Mouse (Mus musculus): ENCODE measurements around the gene Dph5.
"Not testable (repeated sequence)": the region's sequence is repeated elsewhere in the genome, so short reads cannot be mapped to it uniquely, and the experiment has no call there.

The Dph5 gene

DNA sequence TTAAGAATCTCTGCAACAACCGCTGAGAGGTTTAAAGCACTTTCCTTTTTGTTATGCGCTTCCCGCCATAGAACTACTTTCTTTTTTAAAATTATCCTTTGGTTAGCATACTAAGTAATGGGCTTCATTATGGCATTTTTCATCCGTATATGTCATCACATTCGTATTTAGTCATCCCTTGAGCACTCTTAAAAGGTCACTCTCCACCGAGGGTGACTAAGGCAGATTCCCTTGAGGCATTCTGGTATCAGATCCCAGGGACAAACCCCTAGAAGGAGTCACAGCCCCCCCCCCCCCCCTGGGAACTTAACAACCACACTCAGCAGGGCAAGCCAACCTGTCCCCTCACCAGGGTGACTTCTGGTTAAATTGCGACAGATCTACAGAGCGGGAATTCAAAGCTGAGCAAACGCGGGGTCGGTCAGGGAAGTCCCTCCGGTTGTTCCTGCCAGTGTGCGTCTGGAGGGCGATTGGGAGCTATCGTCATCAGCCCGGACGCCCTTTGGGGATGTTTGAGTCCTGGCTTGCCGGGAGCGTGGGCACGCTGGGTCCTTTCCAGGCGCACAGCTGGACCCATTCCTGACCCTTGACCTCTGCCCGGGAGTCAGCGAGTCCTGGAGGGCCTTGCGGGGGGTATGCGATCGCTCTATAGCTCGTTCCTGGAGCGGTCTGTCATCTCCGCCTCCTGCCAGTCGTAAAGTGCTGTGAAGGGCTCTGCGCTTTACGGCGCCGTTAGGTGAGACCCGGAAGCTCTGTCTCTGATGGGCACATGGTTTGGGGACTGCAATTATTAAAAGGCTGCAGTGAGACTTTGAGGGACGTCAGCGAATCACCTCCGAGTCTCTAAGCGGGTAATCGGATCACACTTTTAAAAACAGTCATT, at the start of gene Dph5:
TSS of gene Dph5 (plus strand) at position 411 of the 883 bp plus-strand sequence.
- DNase-seq = peak; percentile 95

- no peak for DNase-seq
These were observed 43.1 kb upstream of the Dph5 start for GRCm38 (mm10) chr3:115844566-115844965.

GRCm38 (mm10) chr3:115845032-115845618, 42.5 kb upstream of the Dph5 start:
- no peak for DNase-seq

DNA sequence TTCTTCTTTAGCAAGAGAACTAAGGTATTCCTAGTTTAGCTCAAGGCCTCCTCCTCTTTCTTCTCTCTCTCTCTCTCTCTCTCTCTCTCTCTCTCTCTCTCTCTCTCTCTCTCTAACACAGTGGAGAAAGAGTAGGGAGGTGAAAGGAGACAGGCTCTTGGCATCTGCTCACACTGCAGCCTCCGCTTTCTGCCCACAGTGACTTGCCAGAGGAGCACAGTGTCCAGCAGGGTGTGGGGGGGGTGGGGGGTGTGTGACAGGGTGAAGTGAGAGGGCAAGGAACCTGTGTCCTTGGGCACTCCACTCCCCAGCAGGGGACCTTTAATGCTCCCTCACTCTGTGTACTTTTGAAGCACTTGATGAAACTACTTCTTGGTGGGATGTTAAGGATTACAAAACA, 41.9 kb upstream of the Dph5 start:
- DNase-seq = no peak

GRCm38 (mm10) chr3:115846153-115846552, 41.5 kb upstream of the Dph5 start:
- no peak for DNase-seq

- no peak for DNase-seq
These were observed 38.8 kb upstream of the Dph5 start for GRCm38 (mm10) chr3:115848686-115849480.

DNA sequence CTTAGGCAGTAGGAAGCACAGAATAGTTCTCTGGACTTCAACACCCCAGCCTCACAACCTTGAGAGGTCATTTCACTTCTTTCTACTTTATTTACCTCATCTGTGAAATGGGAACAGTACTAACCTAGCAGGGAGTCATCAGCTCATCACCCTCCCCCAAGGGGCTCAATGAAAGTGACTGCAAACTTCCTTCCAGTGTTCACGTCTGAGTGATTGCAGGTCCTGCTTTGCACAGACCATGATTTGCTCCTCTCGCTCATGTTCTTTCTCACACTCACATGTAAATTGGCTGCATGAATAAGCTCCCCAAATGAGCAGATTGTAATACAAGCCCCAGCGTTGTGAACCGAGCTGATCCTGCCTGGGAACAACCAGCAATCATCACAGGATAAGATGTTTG, 36.7 kb upstream of the Dph5 start:
- DNase-seq = no peak

DNA sequence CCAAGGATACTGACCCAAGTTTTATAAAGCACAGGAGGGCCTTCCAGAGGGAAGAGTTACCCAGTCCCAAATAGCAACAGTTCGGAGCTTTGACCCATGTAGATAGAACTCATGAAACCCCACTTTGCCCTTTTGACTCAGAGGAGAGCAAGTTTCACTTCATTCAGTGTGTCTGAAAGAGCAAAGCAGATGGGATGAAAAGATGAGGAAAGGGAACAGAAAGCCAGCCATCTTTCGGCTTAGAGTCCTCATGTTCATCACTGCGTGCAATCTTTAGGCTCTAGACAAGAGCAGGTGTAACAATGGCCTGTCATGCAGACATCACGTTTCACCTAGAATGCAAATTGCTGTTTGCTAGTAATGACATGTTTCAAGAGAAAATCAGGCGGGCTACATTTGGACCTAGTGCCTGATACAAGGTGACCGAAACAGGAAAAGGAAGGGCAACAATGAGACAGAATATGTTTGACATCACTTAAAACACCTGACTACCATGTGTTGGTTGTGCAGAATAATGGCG, 32.9 kb upstream of the Dph5 start:
- DNase-seq = no peak

DNA sequence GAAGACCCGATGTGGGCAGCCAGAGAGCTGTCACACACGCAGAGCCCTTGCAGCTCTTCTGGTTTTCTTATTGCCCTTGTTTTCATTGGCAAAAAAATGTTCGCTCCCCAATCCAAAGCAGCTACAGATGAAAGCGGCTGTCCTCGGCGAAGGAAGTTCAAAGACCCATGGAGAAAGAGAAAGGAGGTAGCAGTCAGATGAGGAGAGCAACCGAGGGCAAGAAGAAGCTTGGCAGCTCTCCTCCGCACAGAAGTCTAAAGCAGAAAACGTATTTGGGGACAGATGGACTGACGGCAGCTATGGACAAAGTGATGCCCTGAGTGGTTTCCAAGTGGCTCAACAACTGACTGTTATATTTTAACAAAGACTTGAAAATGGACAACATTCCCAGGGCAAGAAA, 32.1 kb upstream of the Dph5 start:
- no peak for DNase-seq

DNA sequence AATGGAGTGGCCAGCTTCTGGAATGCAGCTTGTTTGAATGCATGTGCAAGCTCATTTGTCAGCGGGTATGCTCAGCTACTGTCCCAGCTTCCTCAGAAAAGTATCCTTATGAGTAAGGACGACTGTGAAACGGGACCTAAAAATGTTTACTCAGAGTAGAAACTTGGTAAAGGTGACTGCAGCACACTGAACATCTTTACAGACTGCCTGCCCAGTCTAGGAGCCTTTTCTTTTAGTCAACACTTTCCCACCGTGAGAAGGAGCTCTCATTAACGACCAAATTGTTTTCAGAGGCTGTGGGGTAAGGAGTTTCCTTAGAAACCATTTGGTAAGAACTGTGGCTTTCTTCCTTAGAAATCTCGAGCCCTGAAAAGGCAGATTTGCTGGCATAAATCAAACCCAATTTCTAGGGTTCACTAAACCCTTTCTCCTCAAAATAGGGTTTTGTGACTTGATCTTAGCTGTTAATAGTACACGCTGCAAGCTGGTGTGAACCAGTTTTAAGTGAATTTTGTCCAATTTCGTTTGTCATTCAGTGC, 31.1 kb upstream of the Dph5 start:
- DNase-seq = no peak

- DNase-seq = no peak
These were observed 30.2 kb upstream of the Dph5 start for GRCm38 (mm10) chr3:115857436-115857835.

GRCm38 (mm10) chr3:115858822-115859221, 28.8 kb upstream of the Dph5 start:
- no peak for DNase-seq

- not testable (repeated sequence) for DNase-seq
These were observed 26.9 kb upstream of the Dph5 start for GRCm38 (mm10) chr3:115860780-115861179.

- no peak for DNase-seq
These were observed 24.1 kb upstream of the Dph5 start for GRCm38 (mm10) chr3:115863487-115863886.

DNA sequence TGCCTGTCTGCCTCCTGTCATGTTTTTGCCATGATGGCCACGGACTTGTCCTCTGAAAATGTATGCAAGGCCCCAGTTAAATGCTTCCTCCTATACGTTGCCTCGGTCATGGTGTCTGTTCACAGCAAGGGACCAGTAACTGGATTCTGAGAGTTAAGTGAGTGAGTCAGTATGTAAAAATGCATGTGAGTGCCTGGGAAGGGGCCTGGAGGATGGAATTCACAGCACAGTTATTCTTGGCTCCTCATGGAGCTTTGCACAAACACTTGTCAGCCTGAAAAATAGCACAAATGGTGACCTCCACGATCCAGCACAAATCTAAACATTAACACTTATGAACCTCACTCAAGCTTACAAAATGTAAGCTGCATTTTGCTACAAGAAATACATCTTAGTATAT, 20.5 kb upstream of the Dph5 start:
- no peak for DNase-seq

DNA sequence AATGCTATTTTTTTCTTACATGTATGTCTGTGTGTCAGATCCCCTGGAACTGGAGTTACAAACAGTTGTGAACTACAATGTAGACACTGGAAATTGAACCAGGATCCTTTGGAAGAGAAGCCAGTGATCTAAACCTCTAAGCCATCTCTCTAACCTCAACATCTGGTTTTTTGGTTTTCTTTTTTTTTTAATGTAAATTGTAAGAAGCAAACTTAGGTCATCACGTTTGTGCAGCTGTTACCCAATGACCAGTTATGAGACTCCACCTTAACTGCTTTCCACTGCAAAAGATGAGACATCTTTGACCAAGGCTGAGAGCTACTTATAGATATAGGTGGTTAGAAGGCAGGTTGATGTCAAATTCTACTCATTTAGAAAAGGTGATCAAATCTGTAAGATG, 19.7 kb upstream of the Dph5 start:
- no peak for DNase-seq

DNA sequence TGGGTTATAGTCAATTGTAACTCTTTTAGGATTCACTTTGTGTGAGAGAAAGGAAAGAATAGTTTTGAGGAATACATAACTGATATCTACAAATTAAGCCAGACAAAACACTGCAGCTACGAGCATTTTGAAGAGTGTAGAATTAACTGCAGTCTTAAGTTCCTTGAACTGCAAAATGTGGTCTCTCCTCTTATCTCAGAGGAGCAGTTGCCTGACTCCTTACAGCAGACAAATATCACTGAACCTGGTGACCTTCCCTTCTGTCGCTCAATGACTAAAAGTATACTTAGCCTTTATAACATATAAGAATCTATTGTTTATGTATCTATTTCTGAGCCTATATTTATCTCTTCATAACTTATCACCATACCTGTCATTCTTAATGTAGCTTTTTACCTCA, 18.3 kb upstream of the Dph5 start:
- no peak for DNase-seq

DNA sequence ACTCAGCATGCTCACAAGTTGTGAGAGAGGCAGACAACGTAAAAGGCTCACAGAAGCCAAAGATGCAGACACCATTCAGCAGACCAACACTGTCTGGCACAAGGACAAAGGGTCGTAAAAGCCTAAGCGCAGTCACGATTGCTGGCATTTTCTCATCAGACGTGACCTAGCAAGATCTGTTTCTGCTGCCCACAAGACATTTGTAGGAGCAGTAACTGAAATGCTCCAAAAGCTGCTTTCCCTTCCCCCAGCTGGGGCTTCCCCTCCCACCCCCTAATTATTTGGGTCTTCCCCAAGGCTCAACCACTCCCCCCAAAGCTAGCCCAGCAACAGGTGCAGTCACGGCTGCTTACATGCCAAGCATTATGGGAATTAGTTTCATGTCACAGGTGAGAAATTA, 12.1 kb upstream of the Dph5 start:
- no peak for DNase-seq

- no peak for DNase-seq
These were observed 10.5 kb upstream of the Dph5 start for GRCm38 (mm10) chr3:115877133-115877532.

- DNase-seq = no peak
These were observed 3.6 kb upstream of the Dph5 start for GRCm38 (mm10) chr3:115884086-115884485.

DNA sequence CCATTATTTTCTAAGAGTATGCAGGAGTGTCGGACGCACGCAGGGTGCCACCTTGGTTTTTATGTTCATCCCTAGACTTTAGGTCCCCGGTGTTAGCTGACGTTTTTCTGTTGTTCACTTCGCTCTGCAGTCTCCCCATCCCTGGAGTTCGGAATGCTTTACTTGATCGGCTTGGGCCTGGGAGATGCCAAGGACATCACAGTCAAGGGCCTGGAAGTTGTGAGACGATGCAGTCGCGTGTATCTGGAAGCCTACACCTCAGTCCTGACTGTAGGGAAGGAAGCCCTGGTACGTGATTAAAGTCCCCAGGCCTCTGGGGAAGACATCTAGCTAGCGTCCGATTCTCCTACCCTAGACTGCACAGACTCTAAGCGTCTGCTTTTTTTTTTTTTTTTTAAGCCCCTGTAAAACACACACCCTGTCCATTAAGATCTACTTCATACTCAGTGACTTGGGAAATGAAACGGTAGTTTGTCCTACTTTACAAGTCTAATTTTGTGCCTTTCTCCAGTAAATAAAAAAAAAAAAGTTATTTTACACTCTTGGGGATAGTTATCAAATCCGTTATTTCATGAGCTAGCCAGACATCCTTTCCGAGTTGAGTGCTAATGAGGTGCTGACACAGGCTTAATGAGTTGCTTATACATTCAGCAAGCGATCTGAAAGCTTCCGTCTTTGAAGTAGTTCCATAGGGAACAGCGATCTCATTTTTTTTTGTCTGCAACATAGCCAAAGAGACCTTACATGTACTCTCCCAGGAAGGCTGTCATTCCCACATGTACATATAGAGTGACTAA, 871 bp downstream of the Dph5 start:
- DNase-seq = peak; percentile 39

DNA sequence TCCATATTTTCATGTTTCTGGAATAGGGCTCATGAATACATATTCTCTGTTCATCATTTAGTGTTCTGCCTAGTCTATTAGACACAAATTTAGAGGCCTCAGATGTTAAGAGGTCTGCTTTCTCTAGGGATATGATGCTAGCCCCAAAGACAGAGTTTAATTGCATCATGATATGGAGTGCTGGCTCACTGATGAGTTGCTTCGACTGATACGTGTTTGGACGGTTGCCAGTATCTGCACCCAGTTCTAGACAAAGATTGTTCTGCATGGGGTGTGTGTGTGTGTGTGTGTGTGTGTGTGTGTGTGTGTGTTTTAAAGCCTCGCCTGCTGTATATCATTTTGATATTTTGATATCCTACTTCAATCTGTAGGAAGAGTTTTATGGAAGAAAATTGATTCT, 4.7 kb downstream of the Dph5 start:
- peak; percentile 72 for DNase-seq
